Mouse (Mus musculus) CH12.LX (cell line): Measurements from ENCODE around the gene Me3. TPM values are rescaled to one million over a fixed set of nuclear protein-coding genes. Genes with fewer than 3 reads are reported as not detected.

Source experiments
- DNase-seq: peaks from one replicate; pipeline ENCODE4 v3.0.0-alpha.2; 2013; ENCODE audit errors: extremely low read depth
- H3K27ac ChIP-seq: 2 replicates; pipeline ENCODE4 v1.5.1; 2012; ENCODE audit warnings: low read depth, mild to moderate bottlenecking, control low read depth, moderate library complexity; ENCODE audit not compliant: insufficient read depth
- H3K27me3 ChIP-seq: replicated peaks from 2 replicates; pipeline ENCODE3; 2012; ENCODE audit warnings: inconsistent platforms
- H3K36me3 ChIP-seq, 2 experiments: replicated peaks in 1 of 2; 2 replicates each; pipeline versions ENCODE3 to v1.6.1; 2012; ENCODE audit warnings: inconsistent platforms in 1 of 2, low read length in 1 of 2, mild to moderate bottlenecking in 1 of 2, mixed read lengths in 1 of 2, moderate library complexity in 1 of 2; ENCODE audit not compliant: control insufficient read depth in 1 of 2, insufficient read depth in 1 of 2
- H3K4me1 ChIP-seq, 2 experiments: 2 replicates each; pipeline ENCODE4 v1.6.1; 2012; ENCODE audit warnings: inconsistent platforms in 1 of 2, moderate library complexity in 1 of 2; ENCODE audit not compliant: insufficient read depth in 2 of 2, control insufficient read depth in 1 of 2
- H3K4me2 ChIP-seq: 2 replicates; pipeline ENCODE4 v1.6.1; 2012; ENCODE audit warnings: low read depth, mild to moderate bottlenecking, control low read depth; ENCODE audit not compliant: poor library complexity, insufficient read depth, severe bottlenecking
- H3K4me3 ChIP-seq, 3 experiments: fragments of 150-350 bp in 1 of 3; sonication (generic) in 1 of 3; replicated peaks in 1 of 3; 2 replicates each; pipeline versions ENCODE3 to v1.5.1; 2011 to 2012; ENCODE audit warnings: low read depth in 2 of 3, low read length in 2 of 3, mild to moderate bottlenecking in 2 of 3, moderate library complexity in 2 of 3, control low read depth in 1 of 3, improper control_type of control experiment in 1 of 3, inconsistent platforms in 1 of 3, mixed read lengths in 1 of 3; ENCODE audit not compliant: poor library complexity in 1 of 3
- H3K79me2 ChIP-seq: replicated peaks from 2 replicates; pipeline ENCODE4 v1.6.1; 2012; ENCODE audit warnings: mild to moderate bottlenecking, moderate library complexity; ENCODE audit not compliant: control insufficient read depth, poor library complexity, insufficient read depth, severe bottlenecking; ENCODE audit errors: extremely low read depth
- H3K9ac ChIP-seq: 2 replicates; pipeline ENCODE4 v1.6.1; 2012; ENCODE audit warnings: low read depth, mild to moderate bottlenecking, control low read depth, moderate library complexity; ENCODE audit not compliant: insufficient read depth
- H3K9me3 ChIP-seq: replicated peaks from 2 replicates; pipeline ENCODE3; 2012; ENCODE audit warnings: low read length, inconsistent platforms, mixed read lengths
- BHLHE40 ChIP-seq: IDR thresholded peaks from 2 replicates; pipeline ENCODE4 v1.6.1; 2011; ENCODE audit warnings: mild to moderate bottlenecking, low read depth, low read length, improper control_type of control experiment
- CHD2 ChIP-seq: IDR thresholded peaks from 2 replicates; pipeline ENCODE4 v1.6.1; 2011; ENCODE audit warnings: low read length, improper control_type of control experiment
- ELF1 ChIP-seq: IDR thresholded peaks from 2 replicates; pipeline ENCODE4 v1.6.1; 2014; ENCODE audit warnings: low read depth, mild to moderate bottlenecking, inconsistent platforms, low read length, improper control_type of control experiment
- EP300 ChIP-seq: IDR thresholded peaks from 2 replicates; pipeline ENCODE4 v1.6.1; 2011; ENCODE audit warnings: low read length, improper control_type of control experiment
- ETS1 ChIP-seq: conservative IDR thresholded peaks from 2 replicates; pipeline ENCODE4 v1.6.1; 2012; ENCODE audit warnings: low read depth, mild to moderate bottlenecking, inconsistent platforms, low read length, improper control_type of control experiment, moderate library complexity
- GABPA ChIP-seq: IDR thresholded peaks from 2 replicates; pipeline ENCODE4 v1.6.1; 2012; ENCODE audit warnings: low read depth, low read length, improper control_type of control experiment, inconsistent platforms; ENCODE audit not compliant: insufficient replicate concordance
- HCFC1 ChIP-seq: IDR thresholded peaks from 2 replicates; pipeline ENCODE4 v1.6.1; 2012; ENCODE audit warnings: low read depth, mild to moderate bottlenecking, inconsistent platforms, low read length, improper control_type of control experiment
- JUND ChIP-seq: conservative IDR thresholded peaks from 2 replicates; pipeline ENCODE4 v1.6.1; 2011; ENCODE audit warnings: low read depth, low read length, improper control_type of control experiment
- KAT2A ChIP-seq: IDR thresholded peaks from 2 replicates; pipeline ENCODE4 v1.6.1; 2012; ENCODE audit warnings: low read length, improper control_type of control experiment, inconsistent platforms; ENCODE audit not compliant: insufficient replicate concordance
- MAZ ChIP-seq: IDR thresholded peaks from 2 replicates; pipeline ENCODE4 v1.6.1; 2012; ENCODE audit warnings: low read depth, mild to moderate bottlenecking, inconsistent platforms, low read length, improper control_type of control experiment, moderate library complexity
- MXI1 ChIP-seq: IDR thresholded peaks from 2 replicates; pipeline ENCODE4 v1.6.1; 2011; ENCODE audit warnings: mild to moderate bottlenecking, low read depth, low read length, improper control_type of control experiment
- MYC ChIP-seq: IDR thresholded peaks from 2 replicates; pipeline ENCODE4 v1.6.1; 2011; ENCODE audit warnings: low read depth, mild to moderate bottlenecking, improper control_type of control experiment, low read length
- NELFE ChIP-seq: IDR thresholded peaks from 2 replicates; pipeline ENCODE4 v1.6.1; 2011; ENCODE audit warnings: low read depth, low read length, improper control_type of control experiment
- NRF1 ChIP-seq: IDR thresholded peaks from 2 replicates; pipeline ENCODE4 v1.6.1; 2014; ENCODE audit warnings: low read depth, mild to moderate bottlenecking, inconsistent platforms, low read length, improper control_type of control experiment, moderate library complexity
- PAX5 ChIP-seq: IDR thresholded peaks from 2 replicates; pipeline ENCODE4 v1.6.1; 2012; ENCODE audit warnings: low read length, inconsistent platforms, mixed read lengths
- POLR2A ChIP-seq: IDR thresholded peaks from 2 replicates; pipeline ENCODE4 v1.6.1; 2011; ENCODE audit warnings: low read depth, mild to moderate bottlenecking, improper control_type of control experiment, low read length
- POLR2AphosphoS2 ChIP-seq: IDR thresholded peaks from 2 replicates; pipeline ENCODE4 v1.6.1; 2011; ENCODE audit warnings: low read depth, low read length, improper control_type of control experiment
- RAD21 ChIP-seq: IDR thresholded peaks from 2 replicates; pipeline ENCODE4 v1.6.1; 2011; ENCODE audit warnings: low read depth, mild to moderate bottlenecking, low read length, improper control_type of control experiment, moderate library complexity
- RCOR1 ChIP-seq: conservative IDR thresholded peaks from 2 replicates; pipeline ENCODE4 v1.6.1; 2012; ENCODE audit warnings: low read depth, mild to moderate bottlenecking, inconsistent platforms, low read length, improper control_type of control experiment
- SIN3A ChIP-seq: IDR thresholded peaks from 2 replicates; pipeline ENCODE4 v1.6.1; 2012; ENCODE audit warnings: low read length, improper control_type of control experiment, inconsistent platforms
- TCF12 ChIP-seq: IDR thresholded peaks from 2 replicates; pipeline ENCODE4 v1.6.1; 2014; ENCODE audit warnings: low read depth, mild to moderate bottlenecking, inconsistent platforms, low read length, improper control_type of control experiment
- USF1 ChIP-seq: IDR thresholded peaks from 2 replicates; pipeline ENCODE4 v1.6.1; 2014; ENCODE audit warnings: low read depth, mild to moderate bottlenecking, inconsistent platforms, low read length, improper control_type of control experiment
- USF2 ChIP-seq: conservative IDR thresholded peaks from 2 replicates; pipeline ENCODE4 v1.6.1; 2011; ENCODE audit warnings: low read depth, low read length, improper control_type of control experiment
- ZKSCAN1 ChIP-seq: IDR thresholded peaks from 2 replicates; pipeline ENCODE4 v1.6.1; 2012; ENCODE audit warnings: low read depth, inconsistent platforms, low read length, improper control_type of control experiment, borderline replicate concordance
- ZMIZ1 ChIP-seq: IDR thresholded peaks from 2 replicates; pipeline ENCODE4 v1.6.1; 2012; ENCODE audit warnings: low read depth, mild to moderate bottlenecking, inconsistent platforms, low read length, improper control_type of control experiment
- dilution Hi-C: fragments of 300-500 bp; cut with MboI; formaldehyde crosslinking; loops from 2 replicates; pipeline ENCODE4 v1.14.3; 2020; ENCODE audit warnings: low sequenced_read_pairs; ENCODE audit not compliant: extremely low pct_unique_long_range_greater_than_20kb, extremely low pct_ligation_motif_present
- in situ Hi-C: fragments of 300-500 bp; cut with MboI; formaldehyde crosslinking; loops from 3 replicates; pipeline ENCODE4 v1.14.3; 2019; ENCODE audit warnings: low sequenced_read_pairs, low pct_ligation_motif_present, low pct_unique_long_range_greater_than_20kb, mixed read lengths
- polyA plus RNA-seq: library from polyadenylated mRNA; unstranded; fragments of >175 nt; gene quantifications from 2 replicates; pipeline ENCODE4 v1.2.1, GENCODE M21; 2012; ENCODE audit warnings: low read depth; ENCODE audit not compliant: insufficient read length
- total RNA-seq, 2 experiments: library from RNA; depleted of rRNA; stranded (reverse); fragments of 300-350 nt in 1 of 2; fragments of >200 nt in 1 of 2; gene quantifications; 2 replicates each; pipeline ENCODE4 v1.2.3; 2012 to 2014

Me3 gene
- total and polyA plus RNA-seq, 3 experiments = not detected

GRCm38 (mm10) chr7:89710776-89711175 lies 78.6 kb downstream of the Me3 start:
- Histone ChIP-seq H3K4me3 (no peak overlapping the region), H3K9ac (no peak overlapping the region), H3K9me3 (no peaks in the 10 kb centered on the region), H3K36me3 (no peaks in the 10 kb centered on the region), H3K79me2 (no peaks in the 10 kb centered on the region), H3K27ac (no peak overlapping the region), H3K4me2 (no peak overlapping the region), H3K4me1 (no peaks in the 10 kb centered on the region), H3K27me3 (no peaks in the 10 kb centered on the region)
- dilution Hi-C loops = no loop called here
- no peak for DNase-seq
- TF ChIP-seq MYC = no peak
- TF ChIP-seq CHD2 = no peak
- TF ChIP-seq ETS1 = no peak
- no peak for TF ChIP-seq NELFE
- TF ChIP-seq ZMIZ1 = no peak
- no peak for TF ChIP-seq MAZ
- TF ChIP-seq SIN3A = no peak
- TF ChIP-seq POLR2AphosphoS2 = no peak
- no peak for TF ChIP-seq NRF1
- no peak for TF ChIP-seq TCF12
- no peak for TF ChIP-seq EP300
- no peak for TF ChIP-seq USF1
- no peak for TF ChIP-seq BHLHE40
- no peak for TF ChIP-seq HCFC1
- TF ChIP-seq POLR2A = no peak
- no peak for TF ChIP-seq JUND
- in situ Hi-C loops = no loop called here

GRCm38 (mm10) chr7:89713059-89713458 lies 80.9 kb downstream of the Me3 start:
- dilution Hi-C loops (no loop called here), in situ Hi-C loops (no loop called here)

More at GRCm38 (mm10) chr7:89713059-89713458, 80.9 kb downstream of the Me3 start:
- DNase-seq = no peak
- Histone ChIP-seq H3K36me3 (no peaks in the 10 kb centered on the region), H3K4me1 (no peaks in the 10 kb centered on the region), H3K79me2 (no peaks in the 10 kb centered on the region), H3K9me3 (no peaks in the 10 kb centered on the region), H3K27me3 (no peaks in the 10 kb centered on the region), H3K27ac (no peak overlapping the region), H3K4me2 (no peak overlapping the region), H3K9ac (no peak overlapping the region), H3K4me3 (no peak overlapping the region)
- no peak for TF ChIP-seq USF2
- no peak for TF ChIP-seq MAZ
- TF ChIP-seq PAX5 = no peak
- no peak for TF ChIP-seq ELF1
- TF ChIP-seq EP300 = no peak
- TF ChIP-seq JUND = no peak
- no peak for TF ChIP-seq CHD2
- TF ChIP-seq ZKSCAN1 = no peak
- TF ChIP-seq ZMIZ1 = no peak
- TF ChIP-seq POLR2A = no peak
- no peak for TF ChIP-seq ETS1
- no peak for TF ChIP-seq POLR2AphosphoS2
- no peak for TF ChIP-seq MXI1
- TF ChIP-seq RCOR1 = no peak
- TF ChIP-seq KAT2A = no peak
- no peak for TF ChIP-seq GABPA
- TF ChIP-seq RAD21 = no peak
